Mouse (Mus musculus) neural tube, embryonic 14.5 days (tissue): ENCODE data around the gene Zfp46. TPM values are rescaled to one million over a fixed set of nuclear protein-coding genes. Genes with fewer than 3 reads are reported as not detected.

Experiments
- ATAC-seq: fragments of 200-750 bp; cut with Nextera tagmentation; 2 replicates; pipeline ENCODE4 v1.8.0; 2017; ENCODE audit warnings: low read depth, mild to moderate bottlenecking, moderate TSS enrichment, moderate library complexity
- H3K27ac ChIP-seq: fragments of 300-500 bp; sonication (generic); 2 replicates; pipeline ENCODE4 v1.5.1; 2014; ENCODE audit warnings: low read depth, mild to moderate bottlenecking, control low read depth, low read length, moderate library complexity, mixed read lengths
- H3K27me3 ChIP-seq: fragments of 300-500 bp; sonication (generic); 2 replicates; pipeline ENCODE4 v1.6.1; 2014; ENCODE audit warnings: low read length; ENCODE audit not compliant: control insufficient read depth, insufficient read depth
- H3K36me3 ChIP-seq: fragments of 300-500 bp; sonication (generic); 2 replicates; pipeline ENCODE4 v1.6.1; 2014; ENCODE audit warnings: low read length, mixed read lengths; ENCODE audit not compliant: control insufficient read depth, insufficient read depth
- H3K4me1 ChIP-seq: fragments of 300-500 bp; sonication (generic); 2 replicates; pipeline ENCODE4 v1.6.1; 2014; ENCODE audit warnings: low read length; ENCODE audit not compliant: control insufficient read depth, insufficient read depth
- H3K4me2 ChIP-seq: fragments of 300-500 bp; sonication (generic); 2 replicates; pipeline ENCODE4 v1.6.1; 2014; ENCODE audit warnings: mild to moderate bottlenecking, low read depth, low read length, control low read depth
- H3K4me3 ChIP-seq: fragments of 300-500 bp; sonication (generic); 2 replicates; pipeline ENCODE4 v1.5.1; 2014; ENCODE audit warnings: low read depth, low read length, control low read depth, mixed read lengths
- H3K9ac ChIP-seq: fragments of 300-500 bp; sonication (generic); replicated peaks from 2 replicates; pipeline ENCODE4 v1.6.1; 2014; ENCODE audit warnings: low read depth, mild to moderate bottlenecking, control low read depth, low read length, mixed read lengths
- H3K9me3 ChIP-seq: fragments of 300-500 bp; sonication (generic); 2 replicates; pipeline ENCODE4 v1.6.1; 2016; ENCODE audit warnings: low read length; ENCODE audit not compliant: control insufficient read depth
- WGBS: fragments of 180-500 bp; shearing (Covaris S2); extraction: QIAGEN DNeasy Blood & Tissue Kit; methylation state at CpG from one replicate; pipeline ENCODE4 v1.1.7; 2014; 5-methylcytosine and 5-hydroxymethylcytosine counted together
- polyA plus RNA-seq: library from polyadenylated mRNA; unstranded; fragments of >200 nt; fragmentation: Nextera tagmentation; extraction: Ambion mirVana; gene quantifications from 2 replicates; pipeline ENCODE4 v1.2.1, GENCODE M21; 2014

Zfp46 gene
- polyA plus RNA-seq, 1 experiment from 2014 or later = 51.3 TPM

DNA sequence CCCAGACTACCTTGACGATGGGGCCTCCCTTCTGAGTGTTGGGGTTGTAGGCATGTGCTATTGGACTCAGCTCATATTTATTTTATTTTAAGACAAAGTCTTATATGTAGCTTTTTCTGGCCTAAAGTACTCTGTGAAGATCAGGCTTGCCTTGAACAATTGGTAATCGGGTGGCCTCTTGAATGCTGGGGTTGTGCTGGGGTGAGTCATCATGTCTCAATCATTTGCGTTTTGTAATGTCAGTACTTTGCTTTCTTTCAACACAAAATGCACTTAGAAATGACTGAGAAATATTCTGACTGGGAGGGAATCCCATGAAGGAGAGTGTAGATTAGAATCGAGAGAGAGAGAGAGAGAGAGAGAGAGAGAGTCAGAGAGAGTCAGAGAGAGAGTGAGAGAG, 35.5 kb downstream of the Zfp46 start:
- H3K4me3 ChIP-seq = no peak overlapping the region
- H3K27ac ChIP-seq = no peak overlapping the region
- 93% methylated on average over 4 of the region's 4 CpGs for WGBS
- no peak overlapping the region for H3K9ac ChIP-seq
- H3K27me3 ChIP-seq = no peaks in the 10 kb centered on the region
- H3K9me3 ChIP-seq = no peaks in the 10 kb centered on the region
- ATAC-seq = no peak
- no peak overlapping the region for H3K4me2 ChIP-seq
- H3K4me1 ChIP-seq = peaks cover 1% of the 10 kb centered on the region; the same call in 1 of the 2 replicates
- peaks cover 48% of the 10 kb centered on the region for H3K36me3 ChIP-seq

- Histone ChIP-seq H3K4me2 (no peak overlapping the region), H3K4me1 (no peaks in the 10 kb centered on the region), H3K4me3 (no peak overlapping the region), H3K27me3 (no peaks in the 10 kb centered on the region), H3K9ac (no peak overlapping the region), H3K27ac (no peak overlapping the region), H3K9me3 (no peaks in the 10 kb centered on the region), H3K36me3 (peaks cover 29% of the 10 kb centered on the region)
- 70% methylated on average over 2 of the region's 2 CpGs for WGBS
- no peak for ATAC-seq
Measured at GRCm38 (mm10) chr4:136324226-136324625, 39.7 kb downstream of the Zfp46 start.

- H3K27me3 ChIP-seq = no peaks in the 10 kb centered on the region
- no peak overlapping the region for H3K9ac ChIP-seq
- H3K9me3 ChIP-seq = no peaks in the 10 kb centered on the region
- WGBS = 93% methylated on average over 5 of the region's 5 CpGs
- H3K4me3 ChIP-seq = no peak overlapping the region
- H3K4me2 ChIP-seq = no peak overlapping the region
- no peaks in the 10 kb centered on the region for H3K4me1 ChIP-seq
- no peak overlapping the region for H3K27ac ChIP-seq
- peaks cover 19% of the 10 kb centered on the region for H3K36me3 ChIP-seq
- ATAC-seq = no peak
Measured at GRCm38 (mm10) chr4:136327238-136327637, 42.8 kb downstream of the Zfp46 start.

- no peak overlapping the region for H3K4me3 ChIP-seq
- H3K27me3 ChIP-seq = no peaks in the 10 kb centered on the region
- no peaks in the 10 kb centered on the region for H3K4me1 ChIP-seq
- H3K4me2 ChIP-seq = no peak overlapping the region
- H3K9me3 ChIP-seq = no peaks in the 10 kb centered on the region
- H3K27ac ChIP-seq = no peak overlapping the region
- H3K9ac ChIP-seq = no peak overlapping the region
- H3K36me3 ChIP-seq = peaks cover 26% of the 10 kb centered on the region
- no peak for ATAC-seq
Measured at GRCm38 (mm10) chr4:136328115-136328514, 43.6 kb downstream of the Zfp46 start.

DNA sequence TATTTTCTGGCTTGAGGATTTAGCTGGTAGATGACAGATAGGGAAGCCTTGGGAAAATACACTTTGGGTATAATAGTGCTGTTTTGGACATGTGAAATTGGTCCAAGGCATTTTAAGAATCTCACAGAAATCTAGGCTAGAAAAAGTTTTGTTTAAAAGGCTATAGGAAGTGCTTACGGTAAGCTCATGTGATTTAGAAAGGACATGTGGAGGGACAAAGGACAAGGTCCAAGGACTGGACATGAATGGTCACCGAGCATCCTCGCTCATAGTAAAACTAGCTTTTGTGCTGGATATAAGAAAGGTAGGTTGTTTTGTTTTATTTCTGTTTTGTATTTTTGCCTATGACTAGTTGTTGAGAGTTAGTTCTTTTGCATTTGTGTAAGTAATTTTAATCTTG, 47.2 kb downstream of the Zfp46 start:
- Histone ChIP-seq H3K27ac (no peak overlapping the region), H3K9me3 (no peaks in the 10 kb centered on the region), H3K36me3 (peaks cover 31% of the 10 kb centered on the region), H3K9ac (no peak overlapping the region), H3K4me1 (no peaks in the 10 kb centered on the region), H3K4me2 (no peak overlapping the region), H3K4me3 (no peak overlapping the region), H3K27me3 (no peaks in the 10 kb centered on the region)
- 98% methylated on average over 3 of the region's 3 CpGs for WGBS
- no peak for ATAC-seq

GRCm38 (mm10) chr4:136333191-136333590, 48.7 kb downstream of the Zfp46 start:
- no peaks in the 10 kb centered on the region for H3K9me3 ChIP-seq
- no peaks in the 10 kb centered on the region for H3K27me3 ChIP-seq
- peaks cover 32% of the 10 kb centered on the region for H3K36me3 ChIP-seq
- no peak overlapping the region for H3K9ac ChIP-seq
- WGBS = 92% methylated on average over 3 of the region's 3 CpGs
- H3K4me3 ChIP-seq = no peak overlapping the region
- no peak for ATAC-seq
- no peaks in the 10 kb centered on the region for H3K4me1 ChIP-seq
- no peak overlapping the region for H3K27ac ChIP-seq
- H3K4me2 ChIP-seq = no peak overlapping the region

GRCm38 (mm10) chr4:136335065-136335464, 50.6 kb downstream of the Zfp46 start:
- Histone ChIP-seq H3K4me2 (no peak overlapping the region), H3K9ac (no peak overlapping the region), H3K4me3 (no peak overlapping the region), H3K9me3 (no peaks in the 10 kb centered on the region), H3K27ac (no peak overlapping the region), H3K27me3 (no peaks in the 10 kb centered on the region), H3K36me3 (peaks cover 32% of the 10 kb centered on the region), H3K4me1 (no peaks in the 10 kb centered on the region)
- WGBS = 73% methylated on average over 2 of the region's 2 CpGs
- ATAC-seq = no peak

GRCm38 (mm10) chr4:136337129-136337528, 52.6 kb downstream of the Zfp46 start:
- H3K4me1 ChIP-seq = no peaks in the 10 kb centered on the region
- no peak overlapping the region for H3K4me3 ChIP-seq
- H3K9ac ChIP-seq = no peak overlapping the region
- no peak overlapping the region for H3K27ac ChIP-seq
- H3K9me3 ChIP-seq = no peaks in the 10 kb centered on the region
- H3K36me3 ChIP-seq = peaks cover 25% of the 10 kb centered on the region
- 79% methylated on average over 4 of the region's 4 CpGs for WGBS
- no peak overlapping the region for H3K4me2 ChIP-seq
- no peaks in the 10 kb centered on the region for H3K27me3 ChIP-seq
- no peak for ATAC-seq
